Comparison of ENCODE assay signal across 8 mouse cellular contexts in the genomic region with DNA sequence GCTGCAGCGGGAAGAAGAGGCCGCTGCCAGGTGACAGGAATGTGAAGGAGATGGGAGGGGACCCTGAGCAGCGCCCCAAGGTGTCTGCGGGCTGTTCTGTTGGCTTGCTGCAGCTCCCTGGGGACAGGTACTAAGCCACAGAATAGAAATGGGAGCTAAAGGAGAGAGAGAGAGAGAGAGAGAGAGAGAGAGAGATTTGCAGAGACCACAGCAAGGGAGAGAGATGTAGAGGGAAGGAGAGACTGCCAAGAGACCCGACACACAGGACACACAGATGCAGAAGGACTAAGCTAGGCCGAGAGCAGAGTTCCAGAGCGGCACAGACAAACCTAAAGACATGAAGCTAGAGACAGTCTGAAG. TPM values are rescaled to one million over a fixed set of nuclear protein-coding genes. Genes with fewer than 3 reads are reported as not detected.
DNase-seq lines count a peak whose midpoint lies in the region; ATAC-seq lines count a peak whose summit lies in the region.

No protein-coding gene starts in this region.

- peak overlapping the region; percentile 47 for H3K4me3 ChIP-seq in kidney, embryonic 15.5 days (replicated peaks)
- H3K4me3 ChIP-seq in embryonic facial prominence, embryonic 10.5 days = peak overlapping the region; percentile 64
- H3K4me3 ChIP-seq in hindbrain, embryonic 16.5 days (ENCODE audit: low read length) = peak overlapping the region; percentile 46
- H3K4me3 ChIP-seq in midbrain, embryonic 15.5 days = peak overlapping the region; percentile 45

- H3K4me1 ChIP-seq in kidney, embryonic 15.5 days = peaks cover 95% of the 10 kb centered on the region
- peaks cover 95% of the 10 kb centered on the region for H3K4me1 ChIP-seq in embryonic facial prominence, embryonic 10.5 days
- H3K4me1 ChIP-seq in hindbrain, embryonic 16.5 days (ENCODE audit: control insufficient read depth, insufficient read depth, low read depth, low read length) = peaks cover 75% of the 10 kb centered on the region
- H3K4me1 ChIP-seq in midbrain, embryonic 15.5 days = peaks cover 91% of the 10 kb centered on the region

- H3K27me3 ChIP-seq in kidney, embryonic 15.5 days = peaks cover 90% of the 10 kb centered on the region
- peaks cover 99% of the 10 kb centered on the region for H3K27me3 ChIP-seq in embryonic facial prominence, embryonic 10.5 days (replicated peaks; ENCODE audit: low read depth, poor library complexity, severe bottlenecking)
- no peaks in the 10 kb centered on the region for H3K27me3 ChIP-seq in hindbrain, embryonic 16.5 days (replicated peaks; ENCODE audit: control insufficient read depth, insufficient read depth, low read length)
- peaks cover 13% of the 10 kb centered on the region; the same call in 1 of the 2 replicates for H3K27me3 ChIP-seq in midbrain, embryonic 15.5 days (replicated peaks)

- H3K9me3 ChIP-seq in kidney, embryonic 15.5 days (replicated peaks) = no peaks in the 10 kb centered on the region
- no peaks in the 10 kb centered on the region for H3K9me3 ChIP-seq in embryonic facial prominence, embryonic 10.5 days
- no peaks in the 10 kb centered on the region for H3K9me3 ChIP-seq in hindbrain, embryonic 16.5 days (ENCODE audit: control insufficient read depth, low read length)
- H3K9me3 ChIP-seq in midbrain, embryonic 15.5 days = no peaks in the 10 kb centered on the region

- peak overlapping the region; percentile 29 for H3K9ac ChIP-seq in kidney, embryonic 15.5 days
- peak overlapping the region; percentile 81 for H3K9ac ChIP-seq in hindbrain, embryonic 16.5 days (ENCODE audit: low read depth, low read length)
- peak overlapping the region; percentile 69 for H3K9ac ChIP-seq in midbrain, embryonic 15.5 days

- no peak overlapping the region for H3K27ac ChIP-seq in kidney, embryonic 15.5 days
- peak overlapping the region; percentile 83 for H3K27ac ChIP-seq in embryonic facial prominence, embryonic 10.5 days (replicated peaks)
- peak overlapping the region; percentile 98 for H3K27ac ChIP-seq in hindbrain, embryonic 16.5 days (ENCODE audit: low read depth, low read length)
- peak overlapping the region; percentile 97 for H3K27ac ChIP-seq in midbrain, embryonic 15.5 days

- ATAC-seq in kidney, embryonic 15.5 days (replicated peaks; ENCODE audit: low FRiP score) = no peak
- no peak for ATAC-seq in hindbrain, embryonic 16.5 days
- ATAC-seq in midbrain, embryonic 15.5 days (replicated peaks) = peak; percentile 0; the same call in 1 of the 2 replicates

- H3K4me2 ChIP-seq in kidney, embryonic 15.5 days = peak overlapping the region; percentile 87
- peak overlapping the region; percentile 90 for H3K4me2 ChIP-seq in hindbrain, embryonic 16.5 days (ENCODE audit: low read length)
- H3K4me2 ChIP-seq in midbrain, embryonic 15.5 days = peak overlapping the region; percentile 93

- no peak for DNase-seq in kidney, adult 11 months
- no peak for DNase-seq in embryonic facial prominence, embryonic 10.5 days (ENCODE audit: low spot score)
- DNase-seq in embryo, embryonic 10.5 days (ENCODE audit: low spot score) = no peak
- no peak for DNase-seq in cerebellum, adult 18-20 months
- DNase-seq in MN1 (ENCODE audit: low spot score) = no peak

- WGBS in kidney, embryonic 15.5 days = 4% methylated on average over 7 of the region's 7 CpGs
- WGBS in embryonic facial prominence, embryonic 10.5 days = 2% methylated on average over 7 of the region's 7 CpGs
- WGBS in hindbrain, embryonic 16.5 days = 0% methylated on average over 7 of the region's 7 CpGs
- 2% methylated on average over 7 of the region's 7 CpGs for WGBS in midbrain, embryonic 15.5 days

- peaks cover under 1% of the 10 kb centered on the region; the same call in 1 of the 2 replicates for H3K36me3 ChIP-seq in kidney, embryonic 15.5 days
- H3K36me3 ChIP-seq in embryonic facial prominence, embryonic 10.5 days (replicated peaks) = peaks cover 4% of the 10 kb centered on the region
- H3K36me3 ChIP-seq in hindbrain, embryonic 16.5 days (ENCODE audit: control insufficient read depth, insufficient read depth, low read length) = no peaks in the 10 kb centered on the region
- no peaks in the 10 kb centered on the region for H3K36me3 ChIP-seq in midbrain, embryonic 15.5 days (replicated peaks)

RNA-seq across cellular contexts. Expression of gene Ndufa4l2, which starts 2.5 kb away (rescaled TPM):
- 51.2 and 72.2 TPM in 2 replicates for polyA plus RNA-seq in kidney, embryonic 15.5 days (2015; fragmentation: Nextera tagmentation; extraction: Ambion mirVana)
- polyA plus RNA-seq in embryonic facial prominence, embryonic 10.5 days (2016; fragmentation: Nextera tagmentation; extraction: Ambion mirVana) = 2.2 and 4.5 TPM in 2 replicates
- polyA plus RNA-seq in hindbrain, embryonic 16.5 days (2015; fragmentation: Nextera tagmentation; extraction: Ambion mirVana) = 23.2 and 29.5 TPM in 2 replicates
- polyA plus RNA-seq in midbrain, embryonic 15.5 days (2015; fragmentation: Nextera tagmentation; extraction: Ambion mirVana) = 22.1 and 23.1 TPM in 2 replicates

RNA-seq across cellular contexts. Expression of gene Shmt2, which starts 10.0 kb away (rescaled TPM):
- polyA plus RNA-seq in kidney, embryonic 15.5 days (2015; fragmentation: Nextera tagmentation; extraction: Ambion mirVana) = 99.8 and 111 TPM in 2 replicates
- 110 and 129 TPM in 2 replicates for polyA plus RNA-seq in embryonic facial prominence, embryonic 10.5 days (2016; fragmentation: Nextera tagmentation; extraction: Ambion mirVana)
- 52.8 and 59.3 TPM in 2 replicates for polyA plus RNA-seq in hindbrain, embryonic 16.5 days (2015; fragmentation: Nextera tagmentation; extraction: Ambion mirVana)
- polyA plus RNA-seq in midbrain, embryonic 15.5 days (2015; fragmentation: Nextera tagmentation; extraction: Ambion mirVana) = 49.4 and 50.7 TPM in 2 replicates

RNA-seq across cellular contexts. Expression of gene Stac3, which starts 10.8 kb away (rescaled TPM):
- 2.4 and 4.2 TPM in 2 replicates for polyA plus RNA-seq in kidney, embryonic 15.5 days (2015; fragmentation: Nextera tagmentation; extraction: Ambion mirVana)
- 0.57 and 0.58 TPM in 2 replicates for polyA plus RNA-seq in embryonic facial prominence, embryonic 10.5 days (2016; fragmentation: Nextera tagmentation; extraction: Ambion mirVana)
- 2.0 and 3.3 TPM in 2 replicates for polyA plus RNA-seq in hindbrain, embryonic 16.5 days (2015; fragmentation: Nextera tagmentation; extraction: Ambion mirVana)
- polyA plus RNA-seq in midbrain, embryonic 15.5 days (2015; fragmentation: Nextera tagmentation; extraction: Ambion mirVana) = 1.4 and 2.4 TPM in 2 replicates

RNA-seq across cellular contexts. Expression of gene Nxph4, which starts 22.1 kb away (rescaled TPM):
- polyA plus RNA-seq in kidney, embryonic 15.5 days (2015; fragmentation: Nextera tagmentation; extraction: Ambion mirVana) = 1.7 and 3.3 TPM in 2 replicates
- 5.2 and 9.7 TPM in 2 replicates for polyA plus RNA-seq in embryonic facial prominence, embryonic 10.5 days (2016; fragmentation: Nextera tagmentation; extraction: Ambion mirVana)
- polyA plus RNA-seq in hindbrain, embryonic 16.5 days (2015; fragmentation: Nextera tagmentation; extraction: Ambion mirVana) = 129 and 136 TPM in 2 replicates
- 93.7 and 114 TPM in 2 replicates for polyA plus RNA-seq in midbrain, embryonic 15.5 days (2015; fragmentation: Nextera tagmentation; extraction: Ambion mirVana)

Comparison
In these comparisons a context has a peak if more than half of its experiments do, and no peak if none do; other contexts are left out.
1. H3K9ac ChIP-seq: peak in every context shown above with its lines; median percentile 81 in hindbrain, embryonic 16.5 days; 69 in midbrain, embryonic 15.5 days; 29 in kidney, embryonic 15.5 days.